Mouse (Mus musculus): Measurements from ENCODE around the gene Lrrtm1. TPM values are rescaled to one million over a fixed set of nuclear protein-coding genes. Genes with fewer than 3 reads are reported as not detected.

Gene Lrrtm1
- polyA plus RNA-seq, 1 experiment from 2014 or later = 1.6 TPM

GRCm38 (mm10) chr6:77215322-77215721 is 27.2 kb upstream of the Lrrtm1 start:
- no peaks in the 10 kb centered on the region for H3K36me3 ChIP-seq (ENCODE audit: control insufficient read depth, insufficient read depth)
- H3K4me3 ChIP-seq (ENCODE audit: low read depth, low read length) = no peak overlapping the region
- no peaks in the 10 kb centered on the region for H3K27me3 ChIP-seq (replicated peaks; ENCODE audit: control insufficient read depth, insufficient read depth, low read length)
- no peaks in the 10 kb centered on the region for H3K4me1 ChIP-seq (replicated peaks; ENCODE audit: control insufficient read depth, insufficient read depth, low read length)
- 68% methylated on average over 4 of the region's 4 CpGs for WGBS
- no peaks in the 10 kb centered on the region for H3K9me3 ChIP-seq (ENCODE audit: control insufficient read depth)
- H3K27ac ChIP-seq (ENCODE audit: low read depth, low read length) = no peak overlapping the region
- TF ChIP-seq CTCF (IDR thresholded peaks at IDR 0.05; ENCODE audit: low read depth) = no peak
- H3K4me2 ChIP-seq (replicated peaks; ENCODE audit: low read depth) = no peak overlapping the region
- ATAC-seq = no peak
- H3K9ac ChIP-seq (ENCODE audit: low read depth, low read length) = no peak overlapping the region

- H3K27me3 ChIP-seq (replicated peaks; ENCODE audit: control insufficient read depth, insufficient read depth, low read length) = no peaks in the 10 kb centered on the region
- no peaks in the 10 kb centered on the region for H3K36me3 ChIP-seq (ENCODE audit: control insufficient read depth, insufficient read depth)
- no peak overlapping the region for H3K9ac ChIP-seq (ENCODE audit: low read depth, low read length)
- TF ChIP-seq CTCF (IDR thresholded peaks at IDR 0.05; ENCODE audit: low read depth) = peak; percentile 27; the same call in 1 of the 2 replicates
- H3K4me3 ChIP-seq (ENCODE audit: low read depth, low read length) = no peak overlapping the region
- H3K4me2 ChIP-seq (replicated peaks; ENCODE audit: low read depth) = no peak overlapping the region
- no peaks in the 10 kb centered on the region for H3K9me3 ChIP-seq (ENCODE audit: control insufficient read depth)
- no peak for ATAC-seq
- H3K4me1 ChIP-seq (replicated peaks; ENCODE audit: control insufficient read depth, insufficient read depth, low read length) = no peaks in the 10 kb centered on the region
- H3K27ac ChIP-seq (ENCODE audit: low read depth, low read length) = no peak overlapping the region
These were observed 23.6 kb upstream of the Lrrtm1 start for GRCm38 (mm10) chr6:77218875-77219274.

- Histone ChIP-seq H3K27ac (ENCODE audit: low read depth, low read length) (no peak overlapping the region), H3K36me3 (ENCODE audit: control insufficient read depth, insufficient read depth) (no peaks in the 10 kb centered on the region), H3K4me3 (ENCODE audit: low read depth, low read length) (no peak overlapping the region), H3K4me2 (replicated peaks; ENCODE audit: low read depth) (no peak overlapping the region), H3K27me3 (replicated peaks; ENCODE audit: control insufficient read depth, insufficient read depth, low read length) (no peaks in the 10 kb centered on the region), H3K9me3 (ENCODE audit: control insufficient read depth) (no peaks in the 10 kb centered on the region), H3K4me1 (replicated peaks; ENCODE audit: control insufficient read depth, insufficient read depth, low read length) (no peaks in the 10 kb centered on the region), H3K9ac (ENCODE audit: low read depth, low read length) (no peak overlapping the region)
- WGBS = 69% methylated on average over 4 of the region's 4 CpGs
- no peak for ATAC-seq
- TF ChIP-seq CTCF (IDR thresholded peaks at IDR 0.05; ENCODE audit: low read depth) = no peak
These were observed 21.7 kb upstream of the Lrrtm1 start for GRCm38 (mm10) chr6:77220776-77221175.

GRCm38 (mm10) chr6:77222849-77223638 is 19.4 kb upstream of the Lrrtm1 start:
- Histone ChIP-seq H3K9ac (ENCODE audit: low read depth, low read length) (no peak overlapping the region), H3K27ac (ENCODE audit: low read depth, low read length) (no peak overlapping the region), H3K36me3 (ENCODE audit: control insufficient read depth, insufficient read depth) (no peaks in the 10 kb centered on the region), H3K4me3 (ENCODE audit: low read depth, low read length) (no peak overlapping the region), H3K27me3 (replicated peaks; ENCODE audit: control insufficient read depth, insufficient read depth, low read length) (no peaks in the 10 kb centered on the region), H3K4me2 (replicated peaks; ENCODE audit: low read depth) (no peak overlapping the region), H3K9me3 (ENCODE audit: control insufficient read depth) (no peaks in the 10 kb centered on the region), H3K4me1 (replicated peaks; ENCODE audit: control insufficient read depth, insufficient read depth, low read length) (no peaks in the 10 kb centered on the region)
- WGBS = 79% methylated on average over 16 of the region's 16 CpGs
- TF ChIP-seq CTCF (IDR thresholded peaks at IDR 0.05; ENCODE audit: low read depth) = no peak
- no peak for ATAC-seq

GRCm38 (mm10) chr6:77240426-77240825 is 2.1 kb upstream of the Lrrtm1 start:
- TF ChIP-seq CTCF (IDR thresholded peaks at IDR 0.05; ENCODE audit: low read depth) = no peak
- H3K27ac ChIP-seq (ENCODE audit: low read depth, low read length) = no peak overlapping the region
- no peak overlapping the region for H3K9ac ChIP-seq (ENCODE audit: low read depth, low read length)
- WGBS = 0% methylated on average over 1 of the region's 1 CpGs
- no peaks in the 10 kb centered on the region for H3K9me3 ChIP-seq (ENCODE audit: control insufficient read depth)
- no peak overlapping the region for H3K4me2 ChIP-seq (replicated peaks; ENCODE audit: low read depth)
- H3K4me1 ChIP-seq (replicated peaks; ENCODE audit: control insufficient read depth, insufficient read depth, low read length) = no peaks in the 10 kb centered on the region
- H3K36me3 ChIP-seq (ENCODE audit: control insufficient read depth, insufficient read depth) = no peaks in the 10 kb centered on the region
- H3K4me3 ChIP-seq (ENCODE audit: low read depth, low read length) = no peak overlapping the region
- peaks cover 27% of the 10 kb centered on the region for H3K27me3 ChIP-seq (replicated peaks; ENCODE audit: control insufficient read depth, insufficient read depth, low read length)
- ATAC-seq = no peak

- no peak for ATAC-seq
- Histone ChIP-seq H3K27me3 (replicated peaks; ENCODE audit: control insufficient read depth, insufficient read depth, low read length) (peaks cover 28% of the 10 kb centered on the region), H3K9me3 (ENCODE audit: control insufficient read depth) (no peaks in the 10 kb centered on the region), H3K36me3 (ENCODE audit: control insufficient read depth, insufficient read depth) (no peaks in the 10 kb centered on the region), H3K4me2 (replicated peaks; ENCODE audit: low read depth) (peak overlapping the region; percentile 65), H3K27ac (ENCODE audit: low read depth, low read length) (no peak overlapping the region), H3K4me1 (replicated peaks; ENCODE audit: control insufficient read depth, insufficient read depth, low read length) (no peaks in the 10 kb centered on the region), H3K9ac (ENCODE audit: low read depth, low read length) (no peak overlapping the region), H3K4me3 (ENCODE audit: low read depth, low read length) (peak overlapping the region; percentile 40)
- TF ChIP-seq CTCF (IDR thresholded peaks at IDR 0.05; ENCODE audit: low read depth) = 0 out of 2 replicates have a peak, but pooled peaks have one; percentile 0
- WGBS = under 1% methylated on average over 43 of the region's 43 CpGs
These were observed 1.2 kb downstream of the Lrrtm1 start for GRCm38 (mm10) chr6:77243541-77244231.

Data from intestine, postnatal 0 days (tissue).